Mouse (Mus musculus): ENCODE results near the gene Bmp8b.
"Not testable (repeated sequence)": the region's sequence is repeated elsewhere in the genome, so short reads cannot be mapped to it uniquely, and the experiment has no call there.

Bmp8b gene

GRCm38 (mm10) chr4:123104651-123105450, at the start of gene Bmp8b:
Gene Bmp8b, plus strand, starts transcription at chr4:123105165.
- DNase-seq (ENCODE audit: low read depth) = no peak

- no peak for DNase-seq (ENCODE audit: low read depth)
Measured at GRCm38 (mm10) chr4:123056560-123057109, 48.3 kb upstream of the Bmp8b start.

- DNase-seq (ENCODE audit: low read depth) = no peak
Measured at GRCm38 (mm10) chr4:123057957-123058356, 47.0 kb upstream of the Bmp8b start.

- no peak for DNase-seq (ENCODE audit: low read depth)
Measured at GRCm38 (mm10) chr4:123061744-123062143, 43.2 kb upstream of the Bmp8b start.

- no peak for DNase-seq (ENCODE audit: low read depth)
Measured at GRCm38 (mm10) chr4:123068646-123069045, 36.3 kb upstream of the Bmp8b start.

GRCm38 (mm10) chr4:123071266-123071966, 33.5 kb upstream of the Bmp8b start:
- peak; percentile 41 for DNase-seq (ENCODE audit: low read depth)

GRCm38 (mm10) chr4:123076928-123077327, 28.0 kb upstream of the Bmp8b start:
- no peak for DNase-seq (ENCODE audit: low read depth)

- no peak for DNase-seq (ENCODE audit: low read depth)
Measured at GRCm38 (mm10) chr4:123078231-123078630, 26.7 kb upstream of the Bmp8b start.

GRCm38 (mm10) chr4:123080791-123081190, 24.2 kb upstream of the Bmp8b start:
- DNase-seq (ENCODE audit: low read depth) = no peak

GRCm38 (mm10) chr4:123082283-123083163, 22.4 kb upstream of the Bmp8b start:
- peak; percentile 41 for DNase-seq (ENCODE audit: low read depth)

GRCm38 (mm10) chr4:123083323-123083902, 21.6 kb upstream of the Bmp8b start:
- DNase-seq (ENCODE audit: low read depth) = no peak

GRCm38 (mm10) chr4:123085290-123085689, 19.7 kb upstream of the Bmp8b start:
- no peak for DNase-seq (ENCODE audit: low read depth)

- DNase-seq (ENCODE audit: low read depth) = no peak
Measured at GRCm38 (mm10) chr4:123086381-123086780, 18.6 kb upstream of the Bmp8b start.

- no peak for DNase-seq (ENCODE audit: low read depth)
Measured at GRCm38 (mm10) chr4:123092621-123093020, 12.3 kb upstream of the Bmp8b start.

GRCm38 (mm10) chr4:123093064-123093776, 11.7 kb upstream of the Bmp8b start:
- DNase-seq (ENCODE audit: low read depth) = no peak

- DNase-seq (ENCODE audit: low read depth) = no peak
Measured at GRCm38 (mm10) chr4:123093869-123094268, 11.1 kb upstream of the Bmp8b start.

GRCm38 (mm10) chr4:123105451-123105790, 456 bp downstream of the Bmp8b start:
- no peak for DNase-seq (ENCODE audit: low read depth)

GRCm38 (mm10) chr4:123105929-123106328, 964 bp downstream of the Bmp8b start:
- DNase-seq (ENCODE audit: low read depth) = not testable (repeated sequence)

GRCm38 (mm10) chr4:123106864-123107263, 1.9 kb downstream of the Bmp8b start:
- DNase-seq (ENCODE audit: low read depth) = no peak

- no peak for DNase-seq (ENCODE audit: low read depth)
Measured at GRCm38 (mm10) chr4:123108056-123108455, 3.1 kb downstream of the Bmp8b start.

GRCm38 (mm10) chr4:123110751-123111150, 5.8 kb downstream of the Bmp8b start:
- DNase-seq (ENCODE audit: low read depth) = no peak
